Mouse (Mus musculus): Measurements from ENCODE around the gene Kcnc1.
A peak's percentile ranks its signal among the peaks of the same experiment; 100 is the strongest.

Kcnc1 gene

GRCm38 (mm10) chr7:46396231-46396927 lies at the start of gene Kcnc1:
TSS of gene Kcnc1 (plus strand) at chr7:46396497.
- DNase-seq (ENCODE audit: low spot score in 2 of 2): peak; percentile 68 to 89

- DNase-seq (ENCODE audit: low spot score in 2 of 2): no peak
Measured at GRCm38 (mm10) chr7:46347692-46348091, 48.6 kb upstream of the Kcnc1 start.

- no peak for DNase-seq (ENCODE audit: low spot score in 2 of 2)
Measured at GRCm38 (mm10) chr7:46348813-46349212, 47.5 kb upstream of the Kcnc1 start.

GRCm38 (mm10) chr7:46350119-46350702 lies 46.1 kb upstream of the Kcnc1 start:
- no peak for DNase-seq (ENCODE audit: low spot score in 2 of 2)

GRCm38 (mm10) chr7:46352748-46353147 lies 43.5 kb upstream of the Kcnc1 start:
- no peak for DNase-seq (ENCODE audit: low spot score in 2 of 2)

GRCm38 (mm10) chr7:46353216-46353615 lies 43.1 kb upstream of the Kcnc1 start:
- DNase-seq (ENCODE audit: low spot score in 2 of 2): no peak

- DNase-seq (ENCODE audit: low spot score in 2 of 2): no peak
Measured at GRCm38 (mm10) chr7:46353875-46354274, 42.4 kb upstream of the Kcnc1 start.

GRCm38 (mm10) chr7:46361776-46362175 lies 34.5 kb upstream of the Kcnc1 start:
- no peak for DNase-seq (ENCODE audit: low spot score in 2 of 2)

GRCm38 (mm10) chr7:46364154-46364553 lies 32.1 kb upstream of the Kcnc1 start:
- DNase-seq (ENCODE audit: low spot score in 2 of 2): no peak

GRCm38 (mm10) chr7:46365810-46366209 lies 30.5 kb upstream of the Kcnc1 start:
- DNase-seq (ENCODE audit: low spot score in 2 of 2): no peak

- no peak for DNase-seq (ENCODE audit: low spot score in 2 of 2)
Measured at GRCm38 (mm10) chr7:46371104-46371503, 25.2 kb upstream of the Kcnc1 start.

- DNase-seq (ENCODE audit: low spot score in 2 of 2): peak in 1 of 2 experiments; percentile 11
Measured at GRCm38 (mm10) chr7:46376172-46377007, 19.9 kb upstream of the Kcnc1 start, which contains the start of gene Myod1. TSS of gene Myod1 (plus strand) at chr7:46376474.

GRCm38 (mm10) chr7:46377008-46377346 lies 19.3 kb upstream of the Kcnc1 start:
- DNase-seq (ENCODE audit: low spot score in 2 of 2): no peak

GRCm38 (mm10) chr7:46378123-46378522 lies 18.2 kb upstream of the Kcnc1 start:
- DNase-seq (ENCODE audit: low spot score in 2 of 2): peak in 1 of 2 experiments; percentile 25

- DNase-seq (ENCODE audit: low spot score in 2 of 2): peak; percentile 27 to 72
Measured at GRCm38 (mm10) chr7:46378983-46379382, 17.3 kb upstream of the Kcnc1 start.

- DNase-seq (ENCODE audit: low spot score in 2 of 2): no peak
Measured at GRCm38 (mm10) chr7:46380625-46381024, 15.7 kb upstream of the Kcnc1 start.

GRCm38 (mm10) chr7:46387430-46387829 lies 8.9 kb upstream of the Kcnc1 start:
- no peak for DNase-seq (ENCODE audit: low spot score in 2 of 2)

GRCm38 (mm10) chr7:46389456-46390085 lies 6.7 kb upstream of the Kcnc1 start:
- no peak for DNase-seq (ENCODE audit: low spot score in 2 of 2)

- no peak for DNase-seq (ENCODE audit: low spot score in 2 of 2)
Measured at GRCm38 (mm10) chr7:46390226-46390625, 6.1 kb upstream of the Kcnc1 start.

GRCm38 (mm10) chr7:46391701-46392100 lies 4.6 kb upstream of the Kcnc1 start:
- DNase-seq (ENCODE audit: low spot score in 2 of 2): no peak

GRCm38 (mm10) chr7:46393116-46393515 lies 3.2 kb upstream of the Kcnc1 start:
- peak; percentile 68 to 86 for DNase-seq (ENCODE audit: low spot score in 2 of 2)
